Mouse (Mus musculus) gastrocnemius, adult 8-10 months (tissue): ENCODE results near the gene Filip1. TPM values are rescaled to one million over a fixed set of nuclear protein-coding genes. Genes with fewer than 3 reads are reported as not detected.

Source experiments
- DNase-seq, 2 experiments: peaks; one replicate each; pipeline ENCODE4 v3.0.0; 2022; ENCODE audit warnings: low spot score in 2 of 2
- total RNA-seq, 4 experiments: library from RNA; stranded (reverse); gene quantifications; 2 replicates each; pipeline ENCODE4 v1.2.4; 2022

Filip1 gene
- total RNA-seq, 4 experiments from 2014 or later = 92.2 to 133 (median 106) TPM

- DNase-seq = no peak
Measured at GRCm38 (mm10) chr9:79983244-79983643, 29.4 kb downstream of the Filip1 start.

DNA sequence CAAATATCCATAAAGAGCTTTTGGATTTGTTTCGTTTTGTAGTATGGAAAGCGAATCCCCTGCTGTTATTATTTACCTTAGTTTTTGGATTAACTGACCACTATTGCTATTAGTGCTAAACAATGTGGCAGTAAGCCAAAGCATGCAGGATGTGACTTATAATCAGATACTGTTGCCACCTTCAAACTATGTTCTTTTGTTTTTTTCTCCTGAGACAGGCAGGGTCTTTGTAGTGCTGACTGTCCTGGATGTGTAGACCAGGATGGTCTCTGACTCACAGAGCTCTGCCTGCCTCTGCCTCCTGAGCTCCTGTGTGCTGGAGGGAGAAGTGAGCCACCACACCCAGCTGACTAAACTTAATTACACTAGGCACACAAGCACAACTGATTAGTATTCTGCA is 33.4 kb downstream of the Filip1 start:
- no peak for DNase-seq

DNA sequence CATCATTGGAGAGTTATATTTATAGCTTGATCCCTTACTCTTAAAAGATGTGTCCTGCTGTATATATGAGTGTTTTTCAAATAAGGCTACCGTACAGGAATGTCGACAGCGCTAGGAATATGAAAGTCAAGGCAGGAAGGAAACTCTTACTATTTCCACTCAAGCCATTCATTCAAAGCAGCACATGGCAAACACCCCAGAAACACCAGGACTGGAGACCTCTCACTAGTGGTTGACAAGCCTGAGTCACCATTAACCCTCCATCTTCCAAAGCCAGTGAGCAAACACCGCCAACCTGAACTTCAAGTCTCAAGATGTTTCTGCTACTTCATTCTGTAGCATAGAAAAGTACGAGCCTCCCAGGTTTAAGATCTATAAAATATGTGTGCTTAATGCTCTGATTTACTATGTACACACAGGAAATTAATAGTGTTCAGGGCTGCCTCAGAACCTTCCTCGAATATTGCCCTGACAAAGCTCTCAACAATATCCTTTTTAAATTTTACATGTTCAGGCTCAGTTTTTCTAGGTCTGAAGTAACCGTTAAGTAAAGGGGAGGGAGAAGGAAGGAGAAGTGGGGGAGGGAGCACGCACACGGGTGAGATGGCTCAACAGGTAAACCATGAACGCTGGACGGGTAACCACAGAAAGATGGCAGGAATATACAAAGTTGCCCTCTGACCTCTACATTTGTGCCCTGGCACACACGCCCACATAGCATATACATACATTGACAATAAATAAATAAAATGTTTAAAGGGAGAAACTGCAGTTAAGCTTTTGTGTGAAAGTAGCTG is 34.2 kb downstream of the Filip1 start:
- no peak for DNase-seq

GRCm38 (mm10) chr9:79977549-79977971 is 35.1 kb downstream of the Filip1 start:
- DNase-seq = peak; percentile 66 to 69

DNA sequence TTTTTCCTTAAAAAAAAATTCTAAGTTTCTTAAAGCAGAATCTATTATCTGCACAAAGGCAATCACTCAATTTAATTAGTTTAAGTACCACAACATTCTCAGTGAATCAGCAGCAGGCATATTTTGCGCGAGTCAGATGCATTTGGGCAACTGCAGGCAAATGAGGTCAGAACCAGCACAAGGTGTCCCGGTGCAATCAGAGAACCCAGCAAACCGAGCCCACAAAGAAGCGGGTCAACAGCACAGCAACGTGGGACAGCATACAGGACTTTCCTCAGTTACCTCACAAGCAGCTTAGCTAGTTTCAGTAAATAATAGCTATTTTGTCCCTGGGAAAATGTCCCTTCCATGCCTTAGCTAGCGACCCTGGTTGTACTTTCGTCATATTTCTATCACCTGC is 35.9 kb downstream of the Filip1 start:
- DNase-seq = peak; percentile 51 to 55

- no peak for DNase-seq
Measured at GRCm38 (mm10) chr9:79975121-79975520, 37.5 kb downstream of the Filip1 start.

GRCm38 (mm10) chr9:79973582-79973981 is 39.1 kb downstream of the Filip1 start:
- DNase-seq = no peak

DNA sequence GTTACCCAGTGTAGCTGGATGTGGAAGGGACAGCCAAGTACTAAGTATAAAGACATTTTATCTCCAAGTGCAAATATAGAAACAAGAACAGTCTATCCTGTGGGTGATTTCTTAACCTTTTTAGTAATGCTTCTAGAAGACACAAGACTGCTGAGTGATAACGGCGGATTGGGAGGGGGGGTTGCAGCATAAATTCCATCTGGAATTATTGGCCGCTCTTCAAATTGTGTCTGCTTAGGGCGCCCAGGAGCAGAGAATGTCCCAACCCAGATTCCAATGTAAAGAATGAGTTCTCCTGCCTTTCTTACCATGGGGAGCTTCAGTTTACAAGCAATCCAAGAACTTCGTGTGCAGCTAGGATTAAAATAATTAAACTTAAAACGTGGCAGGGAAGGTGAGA is 39.9 kb downstream of the Filip1 start:
- DNase-seq = no peak

DNA sequence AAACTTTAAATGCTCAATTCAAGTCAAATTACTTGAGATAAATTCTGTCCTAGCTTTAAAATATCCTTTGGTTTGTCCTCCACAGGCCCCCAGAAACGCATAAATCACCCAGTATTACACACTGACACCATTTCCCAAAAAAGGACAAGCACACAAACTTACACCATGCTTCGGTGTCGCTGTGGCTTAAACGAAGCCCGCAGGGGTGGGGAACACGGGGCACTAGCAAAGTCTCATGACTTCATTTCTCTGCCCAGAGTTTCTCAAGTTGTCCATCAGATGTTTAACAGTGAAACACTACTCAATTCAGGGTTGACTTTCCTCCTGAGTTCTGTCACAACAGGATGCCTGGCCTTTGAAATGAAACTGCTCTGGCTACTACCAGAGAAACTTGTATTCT is 41.0 kb downstream of the Filip1 start:
- DNase-seq = no peak

DNA sequence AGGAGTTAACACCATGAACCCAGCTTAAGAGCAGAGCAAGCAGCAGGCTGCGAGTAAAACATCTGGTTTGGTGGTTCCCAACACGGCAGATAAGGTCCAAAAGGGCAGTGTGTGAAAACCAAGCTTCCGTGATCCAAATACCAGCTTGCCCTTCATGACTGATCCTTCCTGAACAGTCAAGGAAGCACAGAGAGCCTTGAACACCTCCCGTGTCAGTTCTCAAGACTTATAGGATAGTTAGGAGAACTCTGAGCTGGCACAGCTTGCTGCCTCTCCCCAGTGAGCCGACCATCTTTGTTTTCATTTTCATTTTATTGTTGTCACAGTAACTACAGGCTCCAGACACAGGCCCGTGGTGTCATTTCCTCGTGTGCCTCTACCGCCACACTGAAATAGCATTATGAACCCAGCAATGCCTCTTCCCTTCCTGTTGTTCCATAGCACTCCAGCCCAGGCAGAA is 42.0 kb downstream of the Filip1 start:
- no peak for DNase-seq

- no peak for DNase-seq
Measured at GRCm38 (mm10) chr9:79969544-79969943, 43.1 kb downstream of the Filip1 start.

GRCm38 (mm10) chr9:79966711-79967487 is 45.8 kb downstream of the Filip1 start:
- DNase-seq = peak in 1 of 2 experiments; percentile 31

- peak; percentile 28 to 38 for DNase-seq
Measured at GRCm38 (mm10) chr9:79965600-79966392, 46.9 kb downstream of the Filip1 start.

DNA sequence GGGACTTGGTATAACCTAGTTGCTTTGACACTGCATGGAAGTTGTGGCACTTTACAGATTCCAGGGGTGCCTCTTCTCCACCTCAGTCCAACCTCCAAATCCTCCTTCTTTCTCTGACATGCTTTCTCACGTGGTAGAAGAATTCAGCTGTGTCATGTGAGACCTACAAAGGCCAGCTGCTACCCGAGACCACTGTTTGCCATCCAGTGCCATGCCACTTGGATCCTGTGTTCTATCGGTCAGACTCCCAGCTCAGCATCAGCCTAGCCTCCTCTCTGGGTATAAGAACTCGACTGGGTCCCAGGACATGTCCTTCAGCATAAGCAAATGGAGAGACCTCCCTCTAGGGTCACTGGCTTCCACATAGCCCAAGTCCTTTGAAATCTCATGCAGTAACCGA is 47.6 kb downstream of the Filip1 start:
- DNase-seq = no peak

- DNase-seq = peak in 1 of 2 experiments; percentile 49
Measured at GRCm38 (mm10) chr9:79961630-79962285, 50.9 kb downstream of the Filip1 start.

DNA sequence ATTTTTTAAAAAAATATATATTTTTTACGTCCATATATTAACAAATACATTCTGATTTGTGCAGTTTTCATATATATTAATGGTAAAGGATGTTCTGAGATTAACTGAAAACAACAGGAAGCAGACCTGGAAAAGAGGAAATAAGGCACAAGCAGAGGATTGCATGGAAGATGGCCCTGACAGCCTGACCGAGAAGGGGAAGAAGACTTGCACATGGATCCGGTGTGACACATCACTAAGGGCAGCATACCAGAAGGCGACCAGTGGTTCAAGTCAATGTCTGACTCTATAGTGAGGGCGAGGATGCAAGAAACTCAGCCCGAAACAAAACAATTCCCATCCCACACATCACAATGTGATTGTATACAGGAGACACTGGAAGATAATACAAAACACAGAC is 52.2 kb downstream of the Filip1 start:
- DNase-seq = no peak

- DNase-seq = no peak
Measured at GRCm38 (mm10) chr9:79958395-79958794, 54.3 kb downstream of the Filip1 start.

GRCm38 (mm10) chr9:79954944-79955343 is 57.7 kb downstream of the Filip1 start:
- no peak for DNase-seq

DNA sequence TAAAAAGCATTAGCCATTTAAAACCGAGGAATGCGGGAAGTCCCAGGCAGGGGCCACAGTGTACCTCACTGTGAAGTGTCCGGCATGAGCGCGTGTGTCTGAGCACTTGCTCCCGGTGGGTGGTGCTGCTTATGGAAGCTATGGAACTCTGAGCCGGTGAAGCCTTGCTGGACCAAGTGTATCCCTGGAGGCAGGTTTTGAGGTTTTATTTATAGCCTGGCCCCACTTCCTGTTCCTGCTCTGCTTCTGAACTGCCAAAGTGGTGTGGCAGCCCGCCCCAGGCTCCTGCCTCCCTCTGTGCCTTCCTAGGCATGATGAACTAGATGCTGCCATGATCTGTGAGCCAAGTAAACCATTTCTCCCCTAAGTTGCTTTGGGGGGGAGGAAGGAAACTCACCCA is 60.7 kb downstream of the Filip1 start:
- peak; percentile 31 to 48 for DNase-seq

DNA sequence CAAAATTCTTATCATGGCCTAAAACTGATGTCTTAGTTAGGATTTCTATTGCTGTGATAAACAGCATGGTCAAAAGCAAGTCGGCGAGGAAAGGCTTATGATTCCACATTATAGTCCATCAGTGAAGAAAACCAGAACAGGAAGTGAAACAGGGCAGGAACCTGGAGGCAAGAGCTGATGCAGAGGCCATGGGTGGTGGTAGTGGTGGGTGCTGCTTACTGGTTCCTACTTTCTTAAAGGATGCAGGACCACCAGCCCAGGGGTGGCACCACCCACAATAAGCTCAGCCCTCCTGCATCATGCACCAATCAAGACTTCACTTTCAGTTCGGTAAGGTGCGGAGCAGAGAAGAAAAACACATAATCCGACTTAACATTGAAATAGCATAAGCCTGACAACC is 61.3 kb downstream of the Filip1 start:
- DNase-seq = no peak

- no peak for DNase-seq
Measured at GRCm38 (mm10) chr9:79950666-79951065, 62.0 kb downstream of the Filip1 start.
